21 mouse cellular contexts compared by ENCODE assay signal in genomic region chr5:32206726-32207125, GRCm38 (mm10). TPM values are rescaled to one million over a fixed set of nuclear protein-coding genes. Genes with fewer than 3 reads are reported as not detected.
A peak's percentile ranks its signal among the peaks of the same experiment; 100 is the strongest.
DNase-seq lines count a peak whose midpoint lies in the region; ATAC-seq and TF ChIP-seq lines count a peak whose summit lies in the region.
"Had no signal": no experiment of that assay in that cellular context is flagged by ENCODE, and none has a peak within 500 bp of the region (broad histone marks: within the 10 kb centered on the region; RNA-seq: fewer than 3 reads in every experiment).

No protein-coding gene starts in this region.

- no peak for ATAC-seq in kidney, embryonic 16.5 days (ENCODE audit: low FRiP score, low TSS enrichment)
- peak; percentile 65 for ATAC-seq in liver, postnatal 0 days
- no peak for ATAC-seq in liver, embryonic 12.5 days
- no peak for ATAC-seq in cerebellum, adult (ENCODE audit: insufficient number of reproducible peaks, low FRiP score, low TSS enrichment)
- ATAC-seq: forebrain, embryonic 16.5 days; hindbrain, embryonic 16.5 days had no signal

- H3K36me3 ChIP-seq in kidney, embryonic 16.5 days (ENCODE audit: insufficient read depth, low read length) = no peaks in the 10 kb centered on the region
- H3K36me3 ChIP-seq in liver, postnatal 0 days (replicated peaks; ENCODE audit: insufficient read depth, low read length) = no peaks in the 10 kb centered on the region
- H3K36me3 ChIP-seq in liver, embryonic 12.5 days = no peaks in the 10 kb centered on the region
- H3K36me3 ChIP-seq: embryonic facial prominence, embryonic 13.5 days; forebrain, embryonic 12.5 days; hindbrain, embryonic 12.5 days had no signal

- no peaks in the 10 kb centered on the region for H3K4me1 ChIP-seq in kidney, embryonic 16.5 days (ENCODE audit: insufficient read depth, low read length)
- H3K4me1 ChIP-seq in liver, postnatal 0 days (ENCODE audit: insufficient read depth) = no peaks in the 10 kb centered on the region
- no peaks in the 10 kb centered on the region for H3K4me1 ChIP-seq in liver, embryonic 12.5 days
- H3K4me1 ChIP-seq: hindbrain, embryonic 12.5 days had no signal

- no peaks in the 10 kb centered on the region for H3K27me3 ChIP-seq in kidney, embryonic 16.5 days (ENCODE audit: insufficient read depth, low read length)
- H3K27me3 ChIP-seq in liver, postnatal 0 days (ENCODE audit: insufficient read depth, low read length) = no peaks in the 10 kb centered on the region
- no peaks in the 10 kb centered on the region for H3K27me3 ChIP-seq in liver, embryonic 12.5 days (replicated peaks)
- H3K27me3 ChIP-seq: embryonic facial prominence, embryonic 13.5 days; forebrain, embryonic 12.5 days; hindbrain, embryonic 12.5 days had no signal

- no peak overlapping the region for H3K9ac ChIP-seq in kidney, embryonic 16.5 days (replicated peaks; ENCODE audit: low read length)
- H3K9ac ChIP-seq in liver, postnatal 0 days (replicated peaks) = no peak overlapping the region
- no peak overlapping the region for H3K9ac ChIP-seq in liver, embryonic 12.5 days
- H3K9ac ChIP-seq: embryonic facial prominence, embryonic 13.5 days; forebrain, embryonic 12.5 days; hindbrain, embryonic 12.5 days had no signal

- 65% methylated on average over 2 of the region's 2 CpGs for WGBS in kidney, embryonic 16.5 days
- 50% methylated on average over 2 of the region's 2 CpGs for whole genome bisulfite sequencing in liver, postnatal 0 days (ENCODE audit: insufficient replicate concordance)
- WGBS in liver, embryonic 12.5 days (ENCODE audit: insufficient replicate concordance) = 57% methylated on average over 2 of the region's 2 CpGs

- no peaks in the 10 kb centered on the region for H3K9me3 ChIP-seq in kidney, embryonic 16.5 days (ENCODE audit: low read length)
- no peaks in the 10 kb centered on the region for H3K9me3 ChIP-seq in liver, postnatal 0 days (ENCODE audit: low read length)
- H3K9me3 ChIP-seq in liver, embryonic 12.5 days (replicated peaks) = no peaks in the 10 kb centered on the region
- H3K9me3 ChIP-seq: embryonic facial prominence, embryonic 13.5 days; forebrain, embryonic 12.5 days; hindbrain, embryonic 12.5 days had no signal

- H3K4me2 ChIP-seq in kidney, embryonic 16.5 days (replicated peaks; ENCODE audit: low read depth, low read length) = no peak overlapping the region
- no peak overlapping the region for H3K4me2 ChIP-seq in liver, postnatal 0 days (ENCODE audit: low read depth, low read length)
- no peak overlapping the region for H3K4me2 ChIP-seq in liver, embryonic 12.5 days
- H3K4me2 ChIP-seq: embryonic facial prominence, embryonic 13.5 days; forebrain, embryonic 12.5 days; hindbrain, embryonic 12.5 days had no signal

- H3K27ac ChIP-seq in kidney, embryonic 16.5 days (ENCODE audit: low read length) = no peak overlapping the region
- H3K27ac ChIP-seq in liver, postnatal 0 days (ENCODE audit: low read depth) = no peak overlapping the region
- no peak overlapping the region for H3K27ac ChIP-seq in liver, embryonic 12.5 days
- H3K27ac ChIP-seq: embryonic facial prominence, embryonic 13.5 days; forebrain, embryonic 12.5 days; hindbrain, embryonic 12.5 days had no signal

- TF ChIP-seq EP300 in liver, postnatal 0 days (IDR thresholded peaks at IDR 0.05; ENCODE audit: low read depth) = no peak

- DNase-seq in kidney, adult 9 months = peak; percentile 43
- no peak for DNase-seq in liver, postnatal 0 days
- DNase-seq in layer of hippocampus, adult 8-10 months (ENCODE audit: low spot score in 2 of 2) = peak; percentile 40 to 53
- no peak for DNase-seq in adrenal gland, postnatal 10 days
- DNase-seq: adrenal gland, adult 2 months; adrenal gland, postnatal 36 days; cerebellum, adult 18-20 months; cerebellum, adult 9-11 months; cerebellum, postnatal 36 days; gastrocnemius, postnatal 25 days; heart, postnatal 10 days; heart, postnatal 4 days had no signal

- no peak for TF ChIP-seq CTCF in liver, postnatal 0 days (IDR thresholded peaks at IDR 0.05; ENCODE audit: low read depth)

- no peak overlapping the region for H3K4me3 ChIP-seq in kidney, embryonic 16.5 days (ENCODE audit: low read length)
- H3K4me3 ChIP-seq in liver, postnatal 0 days (ENCODE audit: low read depth, low read length) = no peak overlapping the region
- H3K4me3 ChIP-seq in liver, embryonic 12.5 days = no peak overlapping the region
- H3K4me3 ChIP-seq: embryonic facial prominence, embryonic 13.5 days; forebrain, embryonic 12.5 days; hindbrain, embryonic 12.5 days had no signal

RNA-seq across cellular contexts. Expression of gene Plb1, which starts 25.8 kb away (rescaled TPM):
- polyA plus RNA-seq in kidney, embryonic 16.5 days (2015; fragmentation: Nextera tagmentation; extraction: Ambion mirVana) = 0.05 and 0.06 TPM in 2 replicates
- polyA plus RNA-seq in liver, postnatal 0 days (2015; fragmentation: Nextera tagmentation; extraction: Ambion mirVana) = 0.18 TPM in 1 of 2 replicates, not detected in the other
- not detected in 2 replicates for polyA plus RNA-seq in liver, embryonic 12.5 days (2016; fragmentation: Nextera tagmentation; extraction: Ambion mirVana)
- 1 to 10 TPM in 1 of 4 experiments, under 1 TPM in 3; 0.85 to 1.7 (median 0.94) TPM for total RNA-seq in layer of hippocampus, adult 8-10 months (2022)
- total RNA-seq in adrenal gland, postnatal 10 days (2021) = under 1 TPM; 0.15 TPM
- total RNA-seq: adrenal gland, adult 2 months; adrenal gland, postnatal 36 days; granulocyte monocyte progenitor cell, adult 5-6 weeks had no signal

Comparison
In these comparisons a context has a peak if more than half of its experiments do, and no peak if none do; other contexts are left out.
1. DNase-seq: peak in kidney, adult 9 months (single experiment) and layer of hippocampus, adult 8-10 months (2 of 2); none in liver, postnatal 0 days (single experiment) and adrenal gland, postnatal 10 days (single experiment).